Mouse (Mus musculus) adrenal gland, adult 2 months (tissue): Measurements from ENCODE around the gene Ptprn2. TPM values are rescaled to one million over a fixed set of nuclear protein-coding genes. Genes with fewer than 3 reads are reported as not detected.

Source experiments
- DNase-seq: peaks from one replicate; pipeline ENCODE4 v3.0.0; 2021
- polyA plus RNA-seq: library from polyadenylated mRNA; depleted of rRNA; stranded (reverse); fragments of >200 nt; gene quantifications from 2 replicates; pipeline ENCODE4 v1.2.3, GENCODE M21; 2012
- total RNA-seq, 2 experiments: library from RNA; stranded (reverse); gene quantifications; 2 replicates each; pipeline ENCODE4 v1.2.3; 2021

Gene Ptprn2
- total and polyA plus RNA-seq, 3 experiments, result 17.4 to 25.4 (median 18.7) TPM

DNA sequence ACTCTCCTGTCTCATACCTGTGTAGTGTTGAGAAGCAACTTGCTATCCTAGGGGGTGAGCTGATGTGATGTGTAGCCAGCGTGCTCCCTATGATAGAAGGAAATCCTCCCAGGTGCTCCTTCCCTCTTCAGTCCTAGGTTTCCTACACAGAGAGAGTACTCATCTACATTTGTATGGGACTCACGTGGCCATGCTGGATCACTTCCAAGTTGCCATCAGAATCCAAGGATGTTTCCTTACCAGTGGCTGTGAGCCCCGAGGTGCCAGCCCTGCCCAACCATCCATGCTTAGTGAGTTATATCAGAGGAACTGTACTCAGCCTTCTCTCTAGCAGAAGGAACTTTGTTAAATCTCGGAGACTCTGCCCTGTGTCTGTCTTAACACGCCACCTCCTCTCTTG lies 729.4 kb downstream of the Ptprn2 start:
- DNase-seq, result peak; percentile 19

DNA sequence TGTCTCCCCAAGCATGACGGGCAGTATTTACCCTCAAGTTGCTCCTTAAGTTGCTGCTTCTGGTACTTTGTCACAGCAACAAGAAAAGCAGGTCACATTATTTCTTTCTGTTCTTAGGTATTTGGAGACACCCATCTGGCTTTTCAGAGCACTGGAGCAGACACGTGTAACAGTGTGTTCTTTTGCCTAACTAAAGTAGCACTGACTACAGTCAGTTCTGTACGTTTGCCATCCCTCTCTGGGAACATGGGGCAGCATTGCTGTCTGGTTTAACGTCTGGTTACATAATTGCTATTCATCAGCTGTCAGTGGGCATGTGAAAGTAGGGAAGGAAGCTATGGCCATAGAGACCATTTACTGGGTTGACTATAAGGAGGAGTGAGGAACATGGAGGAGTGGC lies 736.4 kb downstream of the Ptprn2 start:
- no peak for DNase-seq

DNA sequence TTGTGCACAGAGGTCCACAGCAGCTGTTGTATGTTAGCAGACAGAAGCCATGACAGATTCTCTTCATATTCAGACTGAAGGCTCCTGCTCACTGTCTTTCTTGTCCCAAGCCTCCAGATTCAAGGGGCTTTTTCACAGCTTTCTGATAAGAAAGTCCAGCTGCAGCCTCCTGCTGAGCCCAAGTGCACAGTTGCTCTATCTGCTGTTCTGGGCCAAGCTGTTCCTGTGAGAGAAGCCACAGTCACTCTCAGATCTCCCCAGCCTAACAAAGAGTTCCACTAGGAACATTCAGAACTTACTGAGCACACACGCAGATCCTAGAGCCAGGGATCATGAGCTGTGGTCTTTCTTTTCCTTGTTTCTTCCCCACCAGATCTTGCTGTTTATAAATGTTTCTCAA lies 738.5 kb downstream of the Ptprn2 start:
- no peak for DNase-seq

DNA sequence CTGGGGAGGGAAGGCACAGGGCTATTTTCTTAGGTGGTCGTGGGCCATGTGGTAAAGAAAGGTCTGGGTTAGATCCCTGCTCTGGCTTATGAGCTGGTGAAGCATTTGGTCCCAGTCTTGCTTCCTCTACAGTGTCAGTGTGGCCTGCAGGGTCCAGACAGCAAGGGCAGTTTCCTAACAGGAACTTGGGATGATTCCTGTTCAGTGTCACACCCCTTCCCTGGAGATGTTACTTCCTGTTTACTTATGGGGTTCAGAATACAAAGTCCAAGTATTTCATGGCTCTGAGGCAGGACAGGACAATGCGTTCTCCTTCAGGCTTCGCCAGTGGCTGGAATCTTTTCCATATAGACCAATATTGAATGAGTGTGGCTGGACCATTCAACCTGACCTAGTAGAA lies 741.7 kb downstream of the Ptprn2 start:
- DNase-seq, result peak; percentile 8

DNA sequence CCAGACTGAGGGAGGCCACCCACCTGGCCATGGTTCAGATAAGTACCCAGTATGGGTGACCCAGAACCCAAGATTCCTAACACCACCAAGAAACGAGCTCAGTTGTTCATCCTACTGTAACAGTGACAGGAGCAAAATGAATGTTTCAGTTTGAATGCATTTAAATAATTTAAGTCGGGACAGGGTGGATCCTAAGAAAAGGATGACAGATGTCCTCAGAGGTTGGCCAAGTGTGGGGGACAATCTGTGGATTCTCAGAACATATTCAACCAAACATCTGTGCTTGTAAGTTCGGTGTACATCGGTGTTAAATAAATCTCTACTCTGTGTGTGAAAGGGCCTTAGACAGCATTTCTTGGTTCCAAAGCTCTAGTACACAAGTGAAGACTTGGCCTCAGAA lies 743.9 kb downstream of the Ptprn2 start:
- no peak for DNase-seq

DNA sequence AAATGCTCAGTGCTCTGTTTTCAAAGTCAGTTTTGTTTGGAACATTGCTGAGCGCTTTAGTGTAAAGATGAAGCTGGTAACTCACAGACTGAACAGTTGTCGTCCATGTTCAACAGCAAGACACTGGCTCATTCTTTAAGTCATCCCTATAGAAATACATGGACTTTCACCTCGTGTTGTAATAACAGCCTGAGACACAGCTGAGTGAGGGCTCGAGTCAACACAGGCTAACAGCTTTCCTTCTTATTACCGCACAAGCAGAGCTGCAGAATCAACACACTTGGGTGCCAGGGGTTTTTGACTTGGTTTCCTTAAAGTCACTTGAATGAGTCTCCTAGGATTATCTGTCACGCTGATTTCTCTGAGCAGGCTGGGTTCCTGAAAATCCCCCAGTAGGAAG lies 744.8 kb downstream of the Ptprn2 start:
- DNase-seq, result no peak

DNA sequence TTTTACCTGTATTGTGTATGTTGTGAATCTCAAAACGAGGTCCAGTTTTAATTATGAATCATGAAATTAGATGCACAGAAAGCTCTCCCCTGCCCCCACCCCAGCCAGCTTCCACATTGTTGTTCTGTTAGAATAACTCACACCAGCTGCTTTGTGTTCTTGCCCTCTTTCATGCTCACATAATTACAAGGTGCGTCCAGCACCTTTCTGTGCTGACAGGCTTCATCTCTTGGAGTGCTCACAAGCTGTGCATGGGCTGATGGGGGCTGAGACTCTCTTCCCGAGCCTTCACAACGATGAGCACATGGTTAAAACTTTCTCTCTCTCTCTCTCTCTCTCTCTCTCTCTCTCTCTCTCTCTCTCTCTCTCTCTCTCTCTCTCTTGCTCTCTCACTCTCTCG lies 746.3 kb downstream of the Ptprn2 start:
- no peak for DNase-seq

DNA sequence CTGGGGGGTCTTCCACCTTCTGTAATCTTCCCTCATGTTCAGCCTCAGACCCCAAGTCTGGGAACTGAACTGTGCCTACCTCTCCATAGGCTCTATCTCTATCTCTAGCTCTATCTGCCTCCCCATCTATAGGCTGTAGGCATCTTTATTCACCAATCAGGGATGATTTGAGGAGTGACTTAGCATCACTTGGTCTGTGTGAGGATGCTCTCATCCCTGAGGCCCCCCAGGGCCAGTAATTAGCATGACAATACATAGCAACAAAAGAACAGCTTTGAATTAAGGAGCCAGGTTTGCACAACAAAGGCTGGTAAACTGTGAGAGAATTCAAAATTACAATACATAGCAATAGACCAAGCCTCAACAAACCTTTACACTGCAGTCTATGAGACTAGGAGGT lies 749.6 kb downstream of the Ptprn2 start:
- no peak for DNase-seq

DNA sequence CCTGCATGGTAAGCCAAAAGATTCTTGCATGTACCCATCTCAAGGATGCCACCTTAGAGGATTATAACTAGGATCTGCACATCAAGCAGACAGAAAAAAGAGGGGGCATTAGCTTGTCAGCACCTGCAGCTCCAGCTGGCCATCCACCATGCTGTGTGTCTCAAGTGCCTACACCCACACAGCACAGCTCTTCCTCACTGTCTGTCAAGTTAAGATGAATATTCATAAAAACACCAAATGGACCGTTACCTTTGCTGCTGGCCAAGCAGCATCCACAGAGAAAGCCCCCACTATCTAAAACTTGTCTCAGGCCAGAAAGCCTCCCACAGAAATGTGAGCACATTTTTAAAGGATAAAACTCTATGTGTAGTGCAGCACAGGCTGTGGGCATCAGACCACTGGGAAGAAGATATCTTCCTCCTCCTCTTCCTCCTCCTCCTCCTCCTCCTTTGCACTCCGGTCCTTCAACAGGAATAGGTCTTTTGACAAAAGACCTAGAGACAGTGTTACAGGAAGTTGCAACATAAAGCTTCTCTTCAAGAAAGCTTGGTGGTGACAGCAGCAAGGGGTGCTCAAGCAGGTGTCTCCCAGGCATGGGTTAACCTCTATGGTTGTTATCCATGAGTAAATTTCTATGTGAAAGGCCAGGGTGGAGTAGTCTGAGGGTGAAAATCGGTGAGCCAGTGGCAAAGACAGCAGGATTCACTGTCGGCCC lies 750.7 kb downstream of the Ptprn2 start:
- no peak for DNase-seq

DNA sequence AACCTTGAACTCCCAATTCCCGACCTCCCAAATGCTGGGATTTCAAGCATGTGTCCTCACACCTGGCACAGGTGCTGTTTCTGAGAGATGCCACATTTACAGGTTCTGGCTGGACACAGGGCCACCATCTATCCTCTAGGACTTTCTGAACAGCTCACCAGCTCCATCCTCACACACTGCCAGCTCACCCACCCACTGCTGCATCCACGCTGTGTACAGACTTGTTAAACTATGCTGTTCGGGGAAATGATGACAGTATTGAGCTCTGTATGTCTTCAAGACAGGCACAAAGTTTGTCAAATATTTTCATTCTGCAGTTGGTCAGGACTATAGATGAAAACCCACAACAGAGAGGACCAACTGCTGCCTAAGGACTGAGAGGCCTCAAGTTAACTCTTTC lies 751.5 kb downstream of the Ptprn2 start:
- DNase-seq, result no peak

DNA sequence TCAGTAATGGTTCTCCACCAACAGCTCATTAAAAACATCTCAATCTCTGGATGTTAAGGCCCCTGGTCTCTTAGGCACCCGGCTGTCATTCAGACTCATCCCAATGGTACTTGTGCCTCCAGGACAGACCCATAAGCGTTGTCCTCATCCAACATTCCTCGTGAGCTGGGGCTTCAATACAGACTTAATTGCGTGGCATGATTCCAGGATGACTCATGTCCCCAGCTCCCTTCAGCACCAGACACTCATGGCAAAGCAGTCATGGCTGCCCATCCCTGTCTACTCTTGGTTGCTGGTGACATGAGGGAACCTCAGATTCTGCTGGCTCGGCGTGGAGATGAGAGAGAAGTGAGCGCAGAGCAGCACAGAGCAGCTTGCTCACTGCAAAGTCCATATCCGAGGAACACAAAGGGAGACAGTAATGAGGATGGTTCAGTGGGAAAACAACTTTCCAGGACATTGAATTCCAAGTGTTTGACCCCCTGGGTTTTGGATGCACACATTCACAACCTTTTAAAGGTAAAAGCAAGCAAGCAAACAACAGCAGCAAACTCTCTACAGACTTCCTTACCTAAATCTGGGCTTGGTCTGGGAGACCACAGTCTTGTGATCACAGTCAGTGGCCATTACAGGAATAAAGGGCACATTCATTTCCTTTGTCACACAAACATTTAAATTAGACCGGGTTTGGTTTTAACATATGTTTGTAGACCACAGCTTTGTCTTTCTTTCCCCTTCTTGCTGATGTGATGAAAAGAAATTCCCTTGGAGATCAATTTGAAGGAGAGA lies 754.6 kb downstream of the Ptprn2 start:
- peak; percentile 23 for DNase-seq

DNA sequence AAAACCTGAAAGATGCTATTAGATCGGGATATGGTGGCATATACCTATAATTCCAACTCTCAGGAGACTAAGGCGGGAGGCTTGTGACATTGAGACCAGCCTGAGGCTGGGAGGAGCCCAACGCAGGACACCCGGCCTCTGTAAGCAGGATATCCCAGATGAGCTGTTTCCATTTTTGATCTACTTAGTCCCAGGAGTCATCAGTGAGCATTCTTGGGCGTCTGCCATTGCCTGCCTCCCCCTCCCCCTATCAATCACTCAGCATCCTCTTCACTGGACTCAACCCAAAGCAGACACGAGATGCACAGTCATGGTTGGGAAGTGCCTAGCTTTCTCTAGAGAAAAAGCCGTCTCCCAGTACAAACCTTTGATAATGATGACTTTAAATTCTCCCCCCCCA lies 756.7 kb downstream of the Ptprn2 start:
- DNase-seq, result peak; percentile 72

DNA sequence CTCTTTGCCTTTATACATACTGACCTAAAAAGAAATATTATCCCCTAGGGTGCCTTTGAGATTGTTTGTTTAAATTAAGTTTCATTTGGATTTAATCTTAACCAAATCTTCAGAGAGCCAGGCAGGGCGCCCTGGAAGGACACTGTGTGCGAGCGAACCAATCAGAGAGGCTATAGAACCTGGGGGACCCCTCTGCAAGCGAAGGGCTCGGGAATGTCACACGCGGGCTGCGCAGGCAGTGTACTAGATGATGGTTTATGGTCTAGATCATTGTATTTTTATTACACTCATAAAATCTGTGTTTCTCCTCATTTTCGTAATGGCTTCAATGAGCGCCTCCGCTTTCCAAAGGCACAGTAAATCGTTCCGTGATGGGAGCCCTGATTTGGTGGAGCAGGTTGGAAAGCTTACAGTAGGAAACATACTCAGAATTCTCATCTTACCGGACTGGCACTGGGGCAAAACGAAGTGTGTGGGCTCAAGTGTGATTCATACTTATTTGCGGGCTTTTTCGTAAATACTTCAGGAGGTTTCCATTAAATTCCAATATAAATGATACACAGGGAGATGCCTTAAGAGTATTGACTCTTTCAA lies 760.5 kb downstream of the Ptprn2 start:
- no peak for DNase-seq

DNA sequence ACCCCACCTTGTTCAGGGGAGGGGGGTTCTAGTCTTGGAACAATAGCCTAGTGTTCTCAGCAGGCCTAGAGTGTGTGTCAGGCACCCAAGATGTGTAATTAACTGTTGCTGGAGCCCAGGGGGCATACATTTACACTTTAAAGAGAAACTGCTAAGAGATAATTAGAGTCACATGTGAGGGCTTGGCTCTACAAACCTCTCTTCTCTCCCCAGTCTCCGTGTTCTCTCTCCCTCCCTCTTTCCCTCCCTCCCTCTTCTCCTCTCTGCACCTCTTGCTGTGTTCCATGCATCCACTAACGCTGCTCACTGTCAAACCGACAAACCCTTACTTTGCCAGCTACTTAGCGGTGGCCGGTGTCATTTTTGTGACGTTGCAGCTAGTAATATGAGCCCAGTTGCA lies 764.9 kb downstream of the Ptprn2 start:
- DNase-seq, result no peak

DNA sequence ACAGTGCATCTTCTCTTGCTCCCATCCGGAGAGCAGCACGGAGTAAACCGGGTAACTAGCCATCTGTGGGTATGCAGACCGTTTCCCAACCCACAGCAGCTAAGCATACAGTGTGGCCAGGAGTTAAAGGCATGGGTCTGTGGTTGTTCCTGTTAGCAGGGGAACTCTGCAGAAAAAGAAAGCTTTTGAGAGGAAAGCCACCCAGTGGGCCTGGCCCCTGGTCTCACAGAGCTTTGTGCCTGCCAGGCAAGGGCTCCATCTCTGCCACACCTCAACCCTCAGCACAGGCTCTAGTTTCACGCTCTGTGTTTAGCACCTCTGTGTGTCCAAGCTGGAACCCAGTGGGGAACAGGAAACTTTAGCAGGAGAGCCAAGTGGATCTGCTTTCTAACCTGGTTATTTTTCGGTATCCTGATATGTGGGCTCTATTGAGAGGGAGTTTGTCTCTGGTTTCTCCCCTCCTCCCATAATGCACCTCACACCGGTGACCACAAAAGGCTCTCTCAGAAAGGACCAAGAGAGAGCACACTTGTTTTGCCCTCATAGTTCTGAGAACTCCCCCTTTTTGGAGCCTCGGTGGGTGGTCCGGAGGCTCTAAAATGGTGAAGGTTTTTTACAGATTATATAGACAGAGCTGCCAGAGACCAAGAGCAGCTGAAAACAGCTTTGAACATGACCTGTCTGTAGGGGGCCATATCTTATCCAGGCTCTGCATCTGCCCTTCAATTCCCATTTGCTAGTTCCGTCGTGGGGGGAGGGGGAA lies 766.3 kb downstream of the Ptprn2 start:
- no peak for DNase-seq

DNA sequence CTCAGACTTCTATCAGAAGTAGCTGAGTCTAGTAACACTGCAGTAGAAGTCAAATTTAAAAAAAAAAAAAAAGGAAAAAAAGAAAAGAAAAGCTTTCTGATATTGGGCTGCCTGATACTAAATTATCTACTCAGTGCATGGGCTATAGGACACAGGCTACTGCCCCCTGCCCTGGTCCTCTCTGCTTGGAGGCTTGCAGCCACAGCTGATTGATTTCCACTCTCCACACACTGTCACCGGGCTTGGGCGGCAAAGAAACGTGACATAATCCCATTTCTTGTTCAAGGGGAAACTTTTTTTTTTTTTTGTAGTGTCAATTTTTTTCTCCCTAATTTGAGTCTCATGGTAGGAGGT lies 766.9 kb downstream of the Ptprn2 start:
- no peak for DNase-seq

DNA sequence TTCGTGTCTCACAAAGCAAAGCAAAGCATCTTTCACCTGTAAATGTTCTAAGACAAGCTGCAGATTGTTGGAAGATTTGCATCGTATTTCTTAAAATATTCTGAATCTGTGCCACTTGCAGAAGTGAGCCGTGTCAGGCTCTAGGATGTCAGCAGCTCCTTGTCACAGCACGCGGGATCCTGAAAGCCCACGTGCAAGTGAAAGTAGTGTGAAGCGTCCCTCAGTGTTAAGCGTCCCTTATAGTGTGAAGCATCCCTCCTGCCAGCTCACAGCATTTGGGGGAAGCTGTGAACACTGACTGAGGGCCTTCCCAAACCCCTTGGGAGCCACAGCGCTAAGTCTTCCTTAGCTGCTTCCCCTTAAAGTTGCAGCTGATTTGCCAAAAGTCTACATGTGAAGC lies 768.8 kb downstream of the Ptprn2 start:
- DNase-seq, result no peak

DNA sequence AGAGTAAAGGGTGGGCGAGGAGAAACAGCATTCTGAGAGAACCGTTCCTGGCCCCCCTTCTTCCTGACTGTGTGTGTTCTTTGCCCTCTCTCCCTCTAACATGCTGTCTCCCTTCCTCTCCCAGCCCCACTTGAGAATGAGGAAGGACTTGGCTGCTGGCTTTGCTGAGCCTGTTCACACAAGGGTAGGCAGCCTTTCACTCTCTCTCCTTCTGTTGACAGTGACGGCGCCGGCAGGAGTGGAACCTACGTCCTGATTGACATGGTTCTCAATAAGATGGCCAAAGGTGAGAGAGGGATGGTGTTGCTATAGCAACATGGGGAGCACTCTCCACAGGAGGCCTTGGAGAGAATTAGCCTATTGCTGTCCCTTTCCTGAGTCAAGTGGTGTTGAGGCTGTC lies 769.8 kb downstream of the Ptprn2 start:
- no peak for DNase-seq

DNA sequence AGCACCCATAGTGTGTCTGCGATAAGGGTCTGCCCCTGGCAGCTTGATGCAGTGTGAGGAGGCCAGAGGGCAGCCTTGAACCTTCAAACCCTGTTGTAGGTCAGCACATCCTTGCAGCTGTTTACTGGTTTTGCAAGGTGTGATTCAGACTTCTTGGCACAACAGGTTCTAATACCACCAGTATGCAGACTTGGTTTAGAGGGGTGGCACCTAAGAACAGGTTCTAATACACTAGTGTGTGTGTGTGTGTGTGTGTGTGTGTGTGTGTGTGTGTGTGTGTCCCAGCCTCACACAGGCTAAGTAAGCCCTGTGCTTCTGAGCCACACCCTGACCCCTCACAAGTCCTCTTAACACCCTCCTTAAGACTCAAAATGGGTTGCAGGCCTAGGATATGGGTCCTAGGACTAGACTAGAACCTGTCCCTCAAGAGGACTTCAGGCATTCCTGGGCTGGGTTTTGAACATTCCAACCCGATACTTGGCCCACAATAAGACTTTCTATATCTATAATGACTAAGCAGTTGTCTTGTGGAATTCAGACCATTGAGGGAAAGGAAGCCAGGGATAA lies 770.3 kb downstream of the Ptprn2 start:
- DNase-seq, result no peak

DNA sequence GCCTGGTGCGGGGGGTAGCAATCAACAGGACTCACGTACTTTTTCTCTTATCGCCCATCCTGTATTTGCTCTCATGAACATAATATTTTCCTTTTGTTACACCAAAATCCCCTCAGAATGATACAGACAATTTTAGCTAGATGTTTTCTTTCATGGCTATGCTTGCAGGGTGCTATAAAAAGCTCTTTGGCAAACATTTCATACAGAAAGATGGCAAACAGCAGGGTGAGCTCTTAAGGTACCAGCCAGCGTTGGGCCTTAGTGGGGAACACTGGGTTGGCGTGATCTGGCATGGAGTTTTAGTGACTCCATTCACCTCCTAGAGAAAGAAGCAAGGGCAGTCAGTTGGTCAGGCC lies 771.3 kb downstream of the Ptprn2 start:
- no peak for DNase-seq

DNA sequence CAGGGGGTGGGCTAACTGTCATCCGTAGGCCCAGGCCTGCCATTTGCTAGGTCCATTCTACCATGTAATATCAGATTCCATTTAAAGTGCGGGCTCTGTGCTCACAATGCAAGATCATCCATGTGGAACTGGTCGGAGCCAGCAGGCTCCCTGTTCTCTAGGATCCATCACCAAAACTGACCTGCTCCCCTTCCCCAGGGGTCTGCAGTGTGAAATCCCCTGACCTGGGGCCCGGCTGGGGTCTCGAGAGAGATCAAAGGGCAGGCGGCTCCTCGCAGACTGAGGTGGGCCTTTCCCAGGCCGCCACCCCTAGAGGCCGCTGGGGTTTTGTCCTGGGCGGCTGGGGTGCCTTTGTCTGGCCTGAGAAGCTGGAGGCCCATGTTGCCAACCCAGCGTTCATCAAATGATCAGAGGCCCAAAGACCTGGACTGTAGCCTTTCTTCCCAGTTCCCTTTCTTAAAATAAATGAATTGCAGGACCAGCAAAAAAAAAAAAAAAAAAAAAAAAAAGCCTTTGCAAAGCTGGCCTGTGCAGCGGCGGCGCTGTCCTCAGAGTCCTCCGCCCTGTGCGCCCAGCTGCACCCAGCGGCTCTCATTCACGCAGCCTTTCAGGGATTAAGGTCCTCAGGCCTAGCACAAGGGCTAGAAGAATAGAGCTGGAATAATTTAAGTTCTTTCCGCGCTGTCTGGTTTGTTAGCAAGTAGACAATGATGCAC lies 771.8 kb downstream of the Ptprn2 start:
- no peak for DNase-seq
